Comparison of ENCODE assay signal across 17 mouse cellular contexts in the genomic region with DNA sequence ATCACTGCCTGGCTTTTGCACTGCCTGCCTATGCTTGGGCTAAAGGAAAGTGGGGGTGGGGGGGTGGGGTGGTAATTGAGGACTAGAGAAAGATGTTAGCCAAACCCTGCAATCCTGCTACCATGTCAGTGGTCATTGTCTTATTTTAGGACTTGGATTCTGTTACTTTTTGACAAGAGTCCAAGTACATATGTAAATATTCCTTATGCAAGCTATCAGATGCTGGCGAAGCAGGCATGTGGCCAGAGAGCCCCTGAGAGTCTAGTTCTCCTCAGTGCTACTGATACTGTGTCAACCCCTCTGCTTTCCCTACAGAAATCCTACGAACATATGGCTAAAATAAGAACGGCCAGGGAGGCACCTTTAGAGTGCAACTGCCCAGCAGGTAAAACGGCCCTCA. TPM values are rescaled to one million over a fixed set of nuclear protein-coding genes. Genes with fewer than 3 reads are reported as not detected.
DNase-seq lines count a peak whose midpoint lies in the region; ATAC-seq and TF ChIP-seq lines count a peak whose summit lies in the region.
"Had no signal": no experiment of that assay in that cellular context is flagged by ENCODE, and none has a peak within 500 bp of the region (broad histone marks: within the 10 kb centered on the region; RNA-seq: fewer than 3 reads in every experiment).

No protein-coding gene starts in this region.

- H3K36me3 ChIP-seq in stomach, embryonic 14.5 days (ENCODE audit: control insufficient read depth, insufficient read depth, low read length) = no peaks in the 10 kb centered on the region
- H3K36me3 ChIP-seq in stomach, postnatal 0 days (ENCODE audit: control insufficient read depth, insufficient read depth, low read length) = no peaks in the 10 kb centered on the region
- no peaks in the 10 kb centered on the region for H3K36me3 ChIP-seq in limb, embryonic 13.5 days
- H3K36me3 ChIP-seq in forebrain, embryonic 14.5 days (ENCODE audit: control insufficient read depth, insufficient read depth, low read length) = no peaks in the 10 kb centered on the region

- peak overlapping the region; percentile 18; the same call in 1 of the 2 replicates for H3K4me2 ChIP-seq in stomach, embryonic 14.5 days (replicated peaks; ENCODE audit: low read depth, low read length)
- no peak overlapping the region for H3K4me2 ChIP-seq in stomach, postnatal 0 days (replicated peaks; ENCODE audit: low read depth)
- peak overlapping the region; percentile 80 for H3K4me2 ChIP-seq in limb, embryonic 13.5 days (replicated peaks)
- no peak overlapping the region for H3K4me2 ChIP-seq in forebrain, embryonic 14.5 days (ENCODE audit: low read length)

- 67% methylated on average over 4 of the region's 4 CpGs for WGBS in stomach, embryonic 14.5 days
- WGBS in stomach, postnatal 0 days = 72% methylated on average over 4 of the region's 4 CpGs
- WGBS in limb, embryonic 13.5 days = 24% methylated on average over 4 of the region's 4 CpGs
- WGBS in forebrain, embryonic 14.5 days = 79% methylated on average over 4 of the region's 4 CpGs

- TF ChIP-seq CTCF in layer of hippocampus, adult 2 months (conservative IDR thresholded peaks at IDR 0.05) = no peak
- no peak for TF ChIP-seq CTCF in stomach, postnatal 0 days (IDR thresholded peaks at IDR 0.05; ENCODE audit: low read depth)

- no peak for ATAC-seq in stomach, embryonic 14.5 days (ENCODE audit: insufficient number of reproducible peaks, insufficient read depth, low FRiP score, low read depth)
- no peak for ATAC-seq in stomach, postnatal 0 days (ENCODE audit: low FRiP score, low TSS enrichment)
- ATAC-seq in limb, embryonic 13.5 days (ENCODE audit: low FRiP score, low read depth) = no peak
- ATAC-seq in forebrain, embryonic 14.5 days = no peak
- ATAC-seq: CD4-positive, CD25-positive, alpha-beta regulatory T cell, adult 4 months; forebrain, embryonic 16.5 days had no signal

- H3K9ac ChIP-seq in stomach, embryonic 14.5 days (replicated peaks; ENCODE audit: low read depth, low read length) = no peak overlapping the region
- H3K9ac ChIP-seq in stomach, postnatal 0 days (ENCODE audit: low read length) = no peak overlapping the region
- 0 out of 2 replicates have a peak overlapping the region, but pooled peaks have one; percentile 19 for H3K9ac ChIP-seq in limb, embryonic 13.5 days
- H3K9ac ChIP-seq in forebrain, embryonic 14.5 days (ENCODE audit: low read length) = no peak overlapping the region

- DNase-seq in layer of hippocampus, adult 2 months (ENCODE audit: low spot score in 2 of 2) = no peak
- no peak for DNase-seq in layer of hippocampus, postnatal 25 days (ENCODE audit: extremely low spot score in 1 of 2, low spot score in 1 of 2)
- no peak for DNase-seq in stomach, postnatal 0 days (ENCODE audit: low spot score)
- DNase-seq in urinary bladder, postnatal 14 days (ENCODE audit: low spot score) = no peak
- no peak for DNase-seq in forebrain, embryonic 14.5 days (ENCODE audit: low spot score)
- DNase-seq: adrenal gland, postnatal 25 days; cerebellum, adult 9-11 months; gastrocnemius, postnatal 14 days; heart, postnatal 4 days; kidney, adult 8-10 months; lung, postnatal 10 days; right cerebral cortex, postnatal 25 days; thymus, adult 2 months had no signal

- H3K27me3 ChIP-seq in stomach, embryonic 14.5 days (ENCODE audit: control insufficient read depth, insufficient read depth, low read length) = 0 out of 2 replicates have a peak, but pooled peaks cover 3% of the 10 kb centered on the region
- H3K27me3 ChIP-seq in stomach, postnatal 0 days (ENCODE audit: control insufficient read depth, insufficient read depth, low read length) = no peaks in the 10 kb centered on the region
- peaks cover 3% of the 10 kb centered on the region; the same call in 1 of the 2 replicates for H3K27me3 ChIP-seq in limb, embryonic 13.5 days
- peaks cover 9% of the 10 kb centered on the region; the same call in 1 of the 2 replicates for H3K27me3 ChIP-seq in forebrain, embryonic 14.5 days (replicated peaks; ENCODE audit: control insufficient read depth, insufficient read depth, low read length)

- H3K4me3 ChIP-seq in layer of hippocampus, adult 2 months = peak overlapping the region; percentile 67
- H3K4me3 ChIP-seq in stomach, embryonic 14.5 days (ENCODE audit: low read depth, low read length) = no peak overlapping the region
- H3K4me3 ChIP-seq in stomach, postnatal 0 days (ENCODE audit: low read depth, low read length) = no peak overlapping the region
- peak overlapping the region; percentile 53 for H3K4me3 ChIP-seq in limb, embryonic 13.5 days
- H3K4me3 ChIP-seq in forebrain, embryonic 14.5 days (ENCODE audit: low read depth, low read length) = no peak overlapping the region

- no peaks in the 10 kb centered on the region for H3K9me3 ChIP-seq in stomach, embryonic 14.5 days (ENCODE audit: control insufficient read depth, low read depth, low read length)
- no peaks in the 10 kb centered on the region for H3K9me3 ChIP-seq in stomach, postnatal 0 days (ENCODE audit: control insufficient read depth, low read length)
- H3K9me3 ChIP-seq in limb, embryonic 13.5 days = no peaks in the 10 kb centered on the region
- H3K9me3 ChIP-seq in forebrain, embryonic 14.5 days (replicated peaks; ENCODE audit: control insufficient read depth, low read length) = no peaks in the 10 kb centered on the region

- TF ChIP-seq EP300 in stomach, postnatal 0 days (optimal IDR thresholded peaks at IDR 0.05) = no peak

- no peak overlapping the region for H3K27ac ChIP-seq in layer of hippocampus, adult 2 months
- no peak overlapping the region for H3K27ac ChIP-seq in stomach, embryonic 14.5 days (ENCODE audit: low read length)
- H3K27ac ChIP-seq in stomach, postnatal 0 days (replicated peaks) = no peak overlapping the region
- no peak overlapping the region for H3K27ac ChIP-seq in limb, embryonic 13.5 days
- no peak overlapping the region for H3K27ac ChIP-seq in forebrain, embryonic 14.5 days (ENCODE audit: low read depth, low read length)

- 0 out of 2 replicates have a peak, but pooled peaks cover 9% of the 10 kb centered on the region for H3K4me1 ChIP-seq in stomach, embryonic 14.5 days (ENCODE audit: control insufficient read depth, insufficient read depth, low read length)
- no peaks in the 10 kb centered on the region; the same call in 1 of the 2 replicates for H3K4me1 ChIP-seq in stomach, postnatal 0 days (replicated peaks; ENCODE audit: control insufficient read depth, insufficient read depth)
- peaks cover 33% of the 10 kb centered on the region for H3K4me1 ChIP-seq in limb, embryonic 13.5 days
- H3K4me1 ChIP-seq in forebrain, embryonic 14.5 days (ENCODE audit: control insufficient read depth, insufficient read depth, low read length) = no peaks in the 10 kb centered on the region; the same call in 1 of the 2 replicates

RNA-seq across cellular contexts. Expression of a gene that starts 51.1 kb away (rescaled TPM):
- 10 to 100 TPM; 75.1 to 77.8 TPM for total RNA-seq in layer of hippocampus, adult 2 months (2021)
- 10 to 100 TPM; 68.4 to 70.2 TPM for total RNA-seq in layer of hippocampus, postnatal 25 days (2021)
- 7.7 and 7.9 TPM in 2 replicates for polyA plus RNA-seq in stomach, embryonic 14.5 days (2014; fragmentation: Nextera tagmentation; extraction: Ambion mirVana)
- polyA plus RNA-seq in stomach, postnatal 0 days (2015; fragmentation: Nextera tagmentation; extraction: Ambion mirVana) = 1.3 and 1.5 TPM in 2 replicates
- polyA plus RNA-seq in limb, embryonic 13.5 days (2015; fragmentation: Nextera tagmentation; extraction: Ambion mirVana) = 21.9 and 25.0 TPM in 2 replicates
- 2.5 and 3.4 TPM in 2 replicates for polyA plus RNA-seq in forebrain, embryonic 14.5 days (2014; fragmentation: Nextera tagmentation; extraction: Ambion mirVana)
- polyA plus RNA-seq: thymus, adult 2 months had no signal

Comparison
In these comparisons a context has a peak if more than half of its experiments do, and no peak if none do; other contexts are left out.
1. H3K4me2 ChIP-seq: peak in stomach, embryonic 14.5 days (single experiment) and limb, embryonic 13.5 days (single experiment); none in stomach, postnatal 0 days (single experiment) and forebrain, embryonic 14.5 days (single experiment).
2. H3K4me3 ChIP-seq: peak in layer of hippocampus, adult 2 months (single experiment) and limb, embryonic 13.5 days (single experiment); none in stomach, embryonic 14.5 days (single experiment), stomach, postnatal 0 days (single experiment) and forebrain, embryonic 14.5 days (single experiment).